Mouse (Mus musculus) midbrain, embryonic 16.5 days (tissue): ENCODE data around the gene Ribc2. TPM values are rescaled to one million over a fixed set of nuclear protein-coding genes. Genes with fewer than 3 reads are reported as not detected.
A peak's percentile ranks its signal among the peaks of the same experiment; 100 is the strongest.

ENCODE experiments used
- ATAC-seq: fragments of 200-750 bp; cut with Nextera tagmentation; 2 replicates; pipeline ENCODE4 v1.8.0; 2017; ENCODE audit warnings: moderate TSS enrichment
- H3K27ac ChIP-seq: fragments of 300-500 bp; sonication (generic); 2 replicates; pipeline ENCODE4 v1.5.1; 2014; ENCODE audit warnings: mild to moderate bottlenecking, low read length, mixed read lengths
- H3K27me3 ChIP-seq: fragments of 300-500 bp; sonication (generic); 2 replicates; pipeline ENCODE4 v1.6.1; 2014; ENCODE audit warnings: low read depth, low read length, mixed read lengths; ENCODE audit not compliant: control insufficient read depth, insufficient read depth
- H3K36me3 ChIP-seq: fragments of 300-500 bp; sonication (generic); 2 replicates; pipeline ENCODE4 v1.6.1; 2014; ENCODE audit warnings: mild to moderate bottlenecking, low read length, moderate library complexity, mixed read lengths; ENCODE audit not compliant: control insufficient read depth, insufficient read depth
- H3K4me1 ChIP-seq: fragments of 300-500 bp; sonication (generic); 2 replicates; pipeline ENCODE4 v1.6.1; 2014; ENCODE audit warnings: mild to moderate bottlenecking, low read length, mixed read lengths; ENCODE audit not compliant: control insufficient read depth, insufficient read depth
- H3K4me2 ChIP-seq: fragments of 300-500 bp; sonication (generic); 2 replicates; pipeline ENCODE4 v1.6.1; 2014; ENCODE audit warnings: mild to moderate bottlenecking, low read length, mixed read lengths
- H3K4me3 ChIP-seq: fragments of 300-500 bp; sonication (generic); 2 replicates; pipeline ENCODE4 v1.5.1; 2014; ENCODE audit warnings: low read depth, mild to moderate bottlenecking, low read length, moderate library complexity, mixed read lengths
- H3K9ac ChIP-seq: fragments of 300-500 bp; sonication (generic); 2 replicates; pipeline ENCODE4 v1.6.1; 2014; ENCODE audit warnings: low read depth, low read length, mixed read lengths
- H3K9me3 ChIP-seq: fragments of 300-500 bp; sonication (generic); replicated peaks from 2 replicates; pipeline ENCODE4 v1.6.1; 2014; ENCODE audit warnings: mild to moderate bottlenecking, low read length, mixed read lengths; ENCODE audit not compliant: control insufficient read depth, poor library complexity, severe bottlenecking
- WGBS: fragments of 180-500 bp; shearing (Covaris S2); extraction: QIAGEN DNeasy Blood & Tissue Kit; methylation state at CpG from one replicate; pipeline ENCODE4 v1.1.7; 2014; 5-methylcytosine and 5-hydroxymethylcytosine counted together
- polyA plus RNA-seq: library from polyadenylated mRNA; unstranded; fragments of >200 nt; fragmentation: Nextera tagmentation; extraction: Ambion mirVana; gene quantifications from 2 replicates; pipeline ENCODE4 v1.2.1, GENCODE M21; 2015

The Ribc2 gene
- polyA plus RNA-seq, 1 experiment from 2014 or later, result 0.78 TPM

DNA sequence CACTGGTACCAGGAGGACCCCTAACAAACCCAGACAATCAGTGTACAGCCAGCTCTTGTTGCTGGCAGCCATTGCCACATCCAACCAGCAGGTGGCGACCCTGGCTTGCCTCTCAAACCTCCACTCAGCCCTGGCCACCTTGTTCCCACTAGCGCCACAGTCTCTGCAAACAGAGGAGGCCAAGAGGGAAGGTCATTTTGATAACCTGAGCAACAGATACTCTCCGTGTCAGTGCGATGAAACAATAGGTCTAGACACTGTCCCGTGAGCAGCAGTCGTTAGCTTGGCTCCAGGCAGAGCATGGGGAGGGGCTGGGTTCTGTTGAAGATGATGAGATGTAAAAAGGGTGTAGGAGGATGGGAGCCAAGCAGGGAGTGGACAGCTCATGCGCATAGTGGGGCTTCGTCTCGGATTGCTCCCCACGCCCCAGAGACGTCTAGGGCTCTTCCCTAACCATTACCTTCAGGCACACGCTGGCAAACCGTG is 19.6 kb downstream of the Ribc2 start:
- no peaks in the 10 kb centered on the region for H3K4me1 ChIP-seq
- no peaks in the 10 kb centered on the region for H3K36me3 ChIP-seq
- H3K4me2 ChIP-seq, result no peak overlapping the region
- no peak overlapping the region for H3K4me3 ChIP-seq
- 29% methylated on average over 13 of the region's 13 CpGs for WGBS
- no peak overlapping the region for H3K27ac ChIP-seq
- ATAC-seq, result peak; percentile 76
- no peaks in the 10 kb centered on the region for H3K9me3 ChIP-seq
- H3K9ac ChIP-seq, result no peak overlapping the region
- H3K27me3 ChIP-seq, result no peaks in the 10 kb centered on the region

DNA sequence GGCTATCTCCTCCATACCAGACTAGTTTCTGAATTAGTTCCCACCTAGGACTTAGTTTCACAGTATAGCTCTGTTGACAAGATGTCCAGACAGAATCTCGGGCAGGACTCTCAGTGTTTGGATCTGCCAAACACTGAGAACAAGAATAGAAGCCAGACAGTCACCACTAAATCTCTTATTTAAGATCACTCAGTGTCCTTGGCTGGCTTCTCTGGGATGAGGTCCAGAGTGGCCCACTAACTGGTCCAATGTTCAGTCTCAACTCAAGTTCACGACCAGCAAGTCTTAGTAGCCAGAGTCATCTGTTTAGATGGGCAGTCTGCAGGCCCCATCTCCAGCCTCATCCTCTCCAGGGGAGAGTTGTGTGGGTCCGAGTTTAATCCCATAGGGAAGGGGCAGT is 20.7 kb downstream of the Ribc2 start:
- 78% methylated on average over 3 of the region's 3 CpGs for WGBS
- Histone ChIP-seq H3K27me3 (no peaks in the 10 kb centered on the region), H3K9me3 (no peaks in the 10 kb centered on the region), H3K4me1 (no peaks in the 10 kb centered on the region), H3K27ac (no peak overlapping the region), H3K4me2 (no peak overlapping the region), H3K9ac (no peak overlapping the region), H3K36me3 (no peaks in the 10 kb centered on the region), H3K4me3 (no peak overlapping the region)
- ATAC-seq, result no peak

DNA sequence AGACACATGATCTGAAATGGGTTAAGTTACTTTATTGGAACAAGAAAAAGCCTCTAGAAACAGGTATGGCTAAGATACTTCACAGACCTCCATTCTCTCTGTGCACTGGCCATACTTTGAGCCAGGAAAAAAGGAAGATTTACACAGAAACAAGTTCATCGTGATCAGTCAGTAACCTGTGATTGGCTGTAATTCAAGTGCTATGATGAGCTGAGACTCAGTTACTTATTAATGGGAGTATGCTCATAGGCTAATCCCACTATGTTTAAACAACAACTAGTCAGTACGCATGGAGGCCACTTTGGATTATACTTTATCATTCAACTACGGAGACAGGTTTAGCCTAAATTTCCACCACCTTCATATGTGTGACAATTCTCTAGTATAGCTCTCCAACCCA is 22.2 kb downstream of the Ribc2 start:
- H3K9ac ChIP-seq, result no peak overlapping the region
- no peak overlapping the region for H3K4me2 ChIP-seq
- no peak for ATAC-seq
- no peaks in the 10 kb centered on the region for H3K36me3 ChIP-seq
- no peak overlapping the region for H3K4me3 ChIP-seq
- WGBS, result 96% methylated on average over 3 of the region's 3 CpGs
- H3K4me1 ChIP-seq, result no peaks in the 10 kb centered on the region
- H3K9me3 ChIP-seq, result no peaks in the 10 kb centered on the region
- H3K27ac ChIP-seq, result no peak overlapping the region
- no peaks in the 10 kb centered on the region for H3K27me3 ChIP-seq

DNA sequence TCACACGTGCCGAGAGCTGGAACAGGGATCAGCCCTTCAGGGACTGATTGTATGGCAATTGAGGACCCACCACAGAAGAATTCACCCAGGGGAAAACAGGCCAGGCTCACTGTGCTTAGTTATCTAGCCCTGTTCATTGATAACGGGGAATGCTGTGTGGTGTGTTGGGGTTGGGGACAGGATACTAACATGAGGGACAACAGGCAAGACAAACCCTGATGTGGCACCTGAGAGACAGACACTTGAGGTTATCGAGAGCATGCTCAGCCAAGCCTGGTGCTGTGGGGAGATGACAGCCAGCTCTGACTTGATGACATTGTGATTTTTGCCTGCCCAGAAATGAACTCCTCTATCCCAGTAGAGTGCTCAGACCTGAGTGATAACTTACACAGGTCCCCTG is 24.3 kb downstream of the Ribc2 start:
- no peak for ATAC-seq
- Histone ChIP-seq H3K4me2 (no peak overlapping the region), H3K9ac (no peak overlapping the region), H3K9me3 (no peaks in the 10 kb centered on the region), H3K27ac (no peak overlapping the region), H3K27me3 (no peaks in the 10 kb centered on the region), H3K4me3 (no peak overlapping the region), H3K36me3 (no peaks in the 10 kb centered on the region), H3K4me1 (no peaks in the 10 kb centered on the region)
- WGBS, result 59% methylated on average over 4 of the region's 4 CpGs

GRCm38 (mm10) chr15:85161416-85161815 is 29.5 kb downstream of the Ribc2 start:
- no peaks in the 10 kb centered on the region for H3K27me3 ChIP-seq
- no peaks in the 10 kb centered on the region for H3K9me3 ChIP-seq
- H3K4me3 ChIP-seq, result no peak overlapping the region
- H3K4me1 ChIP-seq, result peaks cover 4% of the 10 kb centered on the region
- no peak overlapping the region for H3K4me2 ChIP-seq
- no peak overlapping the region for H3K9ac ChIP-seq
- no peak for ATAC-seq
- no peak overlapping the region for H3K27ac ChIP-seq
- no peaks in the 10 kb centered on the region for H3K36me3 ChIP-seq

- no peaks in the 10 kb centered on the region for H3K36me3 ChIP-seq
- H3K4me2 ChIP-seq, result no peak overlapping the region
- 71% methylated on average over 21 of the region's 21 CpGs for WGBS
- no peaks in the 10 kb centered on the region for H3K9me3 ChIP-seq
- H3K9ac ChIP-seq, result no peak overlapping the region
- H3K4me1 ChIP-seq, result peaks cover 12% of the 10 kb centered on the region
- no peaks in the 10 kb centered on the region for H3K27me3 ChIP-seq
- no peak for ATAC-seq
- H3K27ac ChIP-seq, result no peak overlapping the region
- no peak overlapping the region for H3K4me3 ChIP-seq
Observed at GRCm38 (mm10) chr15:85162693-85163663, 31.1 kb downstream of the Ribc2 start.

- peak overlapping the region; percentile 32 for H3K9ac ChIP-seq
- no peaks in the 10 kb centered on the region for H3K36me3 ChIP-seq
- no peak overlapping the region; the same call in 1 of the 2 replicates for H3K4me2 ChIP-seq
- H3K9me3 ChIP-seq, result no peaks in the 10 kb centered on the region
- peaks cover 12% of the 10 kb centered on the region for H3K4me1 ChIP-seq
- peak overlapping the region; percentile 53 for H3K27ac ChIP-seq
- 6% methylated on average over 11 of the region's 11 CpGs for WGBS
- ATAC-seq, result peak; percentile 79
- no peaks in the 10 kb centered on the region for H3K27me3 ChIP-seq
- no peak overlapping the region for H3K4me3 ChIP-seq
Observed at GRCm38 (mm10) chr15:85166433-85166933, 34.6 kb downstream of the Ribc2 start.

DNA sequence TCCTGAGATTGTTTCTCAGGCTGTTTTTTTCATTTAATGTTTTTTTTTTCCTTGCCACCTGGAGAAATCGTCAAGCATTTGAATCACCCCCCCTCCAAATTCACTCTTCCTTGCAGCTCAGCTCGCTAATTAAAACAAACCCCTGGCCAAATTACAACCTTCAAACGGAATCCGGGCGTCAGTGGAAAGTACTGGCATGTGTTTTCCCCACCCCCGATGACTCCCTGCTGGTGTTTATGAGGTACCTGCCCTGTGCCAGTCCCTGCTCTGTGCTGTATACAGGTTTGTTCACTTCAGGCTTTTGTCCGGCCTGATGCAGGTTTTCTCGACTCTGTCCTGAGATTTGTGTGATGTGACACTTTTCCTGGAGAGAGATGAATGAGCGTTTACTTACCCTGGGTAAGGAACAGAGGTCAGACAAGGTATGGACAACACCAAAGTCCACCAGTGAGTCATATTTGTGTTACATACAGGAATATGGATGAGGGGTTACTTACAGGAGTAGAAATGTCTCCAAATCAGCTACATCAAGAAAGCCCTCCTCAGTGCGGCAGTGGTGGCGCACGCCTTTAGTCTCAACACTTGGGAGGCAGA is 35.3 kb downstream of the Ribc2 start:
- Histone ChIP-seq H3K4me2 (no peak overlapping the region), H3K4me1 (peaks cover 12% of the 10 kb centered on the region), H3K9ac (no peak overlapping the region), H3K36me3 (no peaks in the 10 kb centered on the region), H3K27me3 (no peaks in the 10 kb centered on the region), H3K4me3 (no peak overlapping the region), H3K9me3 (no peaks in the 10 kb centered on the region), H3K27ac (peak overlapping the region; percentile 53; the same call in 1 of the 2 replicates)
- WGBS, result 58% methylated on average over 12 of the region's 12 CpGs
- no peak for ATAC-seq

GRCm38 (mm10) chr15:85172054-85172453 is 40.2 kb downstream of the Ribc2 start:
- 85% methylated on average over 2 of the region's 2 CpGs for WGBS
- H3K36me3 ChIP-seq, result no peaks in the 10 kb centered on the region
- H3K4me3 ChIP-seq, result no peak overlapping the region
- H3K4me1 ChIP-seq, result peaks cover 1% of the 10 kb centered on the region
- H3K9ac ChIP-seq, result no peak overlapping the region
- no peak for ATAC-seq
- no peaks in the 10 kb centered on the region for H3K9me3 ChIP-seq
- H3K27me3 ChIP-seq, result no peaks in the 10 kb centered on the region
- no peak overlapping the region for H3K27ac ChIP-seq
- H3K4me2 ChIP-seq, result no peak overlapping the region
